Mouse (Mus musculus) cerebellum, adult 2 months (tissue): Measurements from ENCODE around the gene Myt1l. TPM values are rescaled to one million over a fixed set of nuclear protein-coding genes. Genes with fewer than 3 reads are reported as not detected.

Experiments
- DNase-seq, 2 experiments: peaks; one replicate each; pipeline ENCODE4 v3.0.0; 2021
- H3K27ac ChIP-seq: fragments of 200-500 bp; 2 replicates; pipeline ENCODE4 v1.5.1; 2012; ENCODE audit warnings: low read length, control low read depth, inconsistent platforms; ENCODE audit not compliant: insufficient read depth
- H3K27me3 ChIP-seq: fragments of 200-500 bp; 2 replicates; pipeline ENCODE4 v1.6.1; 2012; ENCODE audit warnings: inconsistent platforms, mild to moderate bottlenecking, low read length, moderate library complexity; ENCODE audit not compliant: control insufficient read depth, insufficient read depth
- H3K4me1 ChIP-seq: fragments of 200-500 bp; 2 replicates; pipeline ENCODE4 v1.6.1; 2011; ENCODE audit warnings: low read length; ENCODE audit not compliant: control insufficient read depth, insufficient read depth
- H3K4me3 ChIP-seq: fragments of 200-500 bp; replicated peaks from 2 replicates; pipeline ENCODE3; 2011; ENCODE audit warnings: mild to moderate bottlenecking, low read depth, low read length, control low read depth; ENCODE audit not compliant: insufficient read depth
- CTCF ChIP-seq: fragments of 200-500 bp; IDR thresholded peaks from 2 replicates; pipeline ENCODE4 v1.5.1; 2011; ENCODE audit warnings: low read depth, mild to moderate bottlenecking, control low read depth, low read length, moderate library complexity, borderline replicate concordance; ENCODE audit not compliant: insufficient read depth
- POLR2A ChIP-seq: fragments of 200-500 bp; IDR thresholded peaks from 2 replicates; pipeline ENCODE4 v1.6.1; 2011; ENCODE audit warnings: low read length, control low read depth, borderline replicate concordance; ENCODE audit not compliant: insufficient read depth
- WGBS: fragments of 180-500 bp; shearing (Covaris S2); methylation state at CpG from one replicate; pipeline ENCODE4 v1.1.7; 2018; 5-methylcytosine and 5-hydroxymethylcytosine counted together
- polyA plus RNA-seq: library from polyadenylated mRNA; depleted of rRNA; stranded (reverse); fragments of >200 nt; gene quantifications from 2 replicates; pipeline ENCODE4 v1.2.3, GENCODE M21; 2012

Gene Myt1l
- polyA plus RNA-seq, 1 experiment, result 43.8 TPM

DNA sequence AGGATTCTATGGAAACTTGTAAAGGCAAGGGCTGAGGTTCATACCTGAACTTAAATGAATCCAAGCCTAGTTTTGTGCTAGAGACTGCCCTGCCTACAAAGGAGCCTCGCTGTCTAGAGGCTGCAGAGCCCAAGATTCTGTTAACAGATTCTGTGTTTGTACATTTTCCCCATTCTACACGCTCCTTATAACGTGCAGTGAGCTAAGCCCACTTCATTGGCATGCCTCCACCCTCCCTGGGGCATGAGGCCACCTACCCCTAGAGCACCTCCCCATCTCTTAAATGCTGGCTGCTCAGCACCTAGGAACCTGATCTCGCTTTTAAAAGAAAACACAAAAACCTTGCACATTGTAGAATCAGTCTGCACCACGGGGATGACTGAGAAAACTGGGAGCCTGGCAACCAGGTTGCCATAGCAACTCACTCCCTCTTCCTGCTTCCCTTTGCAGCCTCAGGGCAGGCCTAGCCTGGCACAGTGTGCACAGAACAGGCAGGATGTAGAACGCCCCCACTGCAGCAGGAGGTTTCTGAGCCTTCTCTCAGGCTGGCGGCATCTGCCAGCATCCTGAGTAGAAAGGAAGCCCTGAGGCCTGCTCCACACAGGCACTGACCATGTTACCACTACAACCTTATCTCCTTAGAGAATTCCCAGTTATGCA, 344.1 kb downstream of the Myt1l start:
- WGBS, result 5% methylated on average over 7 of the region's 7 CpGs
- no peaks in the 10 kb centered on the region for H3K27me3 ChIP-seq
- H3K4me3 ChIP-seq, result no peak overlapping the region
- peak overlapping the region; percentile 86 for H3K27ac ChIP-seq
- peak; percentile 36; the same call in 1 of the 2 replicates for TF ChIP-seq POLR2A
- no peak for TF ChIP-seq CTCF
- DNase-seq, result peak; percentile 86 to 93
- H3K4me1 ChIP-seq, result peaks cover 35% of the 10 kb centered on the region

DNA sequence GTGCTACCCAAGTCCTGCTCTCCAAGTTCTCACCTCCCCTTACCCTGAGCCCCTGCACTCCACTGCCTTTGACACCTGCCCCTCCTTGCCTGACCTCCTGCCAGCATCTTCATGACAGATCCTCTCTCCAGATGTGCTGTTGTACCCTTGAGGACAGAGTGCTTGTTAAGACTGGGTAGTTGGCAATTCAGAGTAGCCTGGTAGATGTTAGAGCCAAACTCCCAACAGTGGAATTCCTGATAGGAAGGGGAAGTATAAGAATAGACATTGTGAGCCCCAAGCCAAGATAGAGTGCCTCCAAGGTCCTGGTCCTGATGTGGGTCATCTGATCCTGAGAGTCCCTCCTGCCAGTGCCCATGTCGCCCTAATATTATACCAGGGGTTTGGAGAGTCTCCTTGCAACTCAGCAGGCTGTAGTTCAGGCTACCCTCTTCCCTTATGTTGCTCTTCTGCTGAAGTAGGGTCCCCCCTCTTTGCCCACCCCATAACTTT, 345.1 kb downstream of the Myt1l start:
- peaks cover 38% of the 10 kb centered on the region for H3K4me1 ChIP-seq
- H3K27ac ChIP-seq, result peak overlapping the region; percentile 85
- no peak for DNase-seq
- TF ChIP-seq CTCF (no peak), POLR2A (no peak)
- no peak overlapping the region for H3K4me3 ChIP-seq
- 48% methylated on average over 1 of the region's 1 CpGs for WGBS
- no peaks in the 10 kb centered on the region for H3K27me3 ChIP-seq

DNA sequence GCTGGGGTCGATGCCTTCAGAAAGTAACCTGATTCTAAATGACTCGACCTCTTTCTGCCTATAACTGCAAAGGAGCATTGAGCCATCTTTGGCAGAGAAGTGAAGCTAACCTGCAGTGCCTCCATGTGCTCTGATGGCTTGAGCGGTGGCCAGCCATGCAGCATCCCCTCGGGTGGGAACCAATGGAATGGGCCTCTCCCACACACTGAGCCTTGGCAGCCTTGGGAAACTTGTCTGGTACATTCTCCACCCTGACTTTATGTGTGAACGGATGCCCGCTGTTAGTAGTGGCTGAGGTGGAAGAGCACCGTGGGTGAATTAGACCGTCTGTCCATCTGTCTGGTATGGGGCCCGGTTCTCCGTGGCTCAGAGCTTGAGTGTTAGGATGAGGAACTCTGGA, 349.8 kb downstream of the Myt1l start:
- H3K27ac ChIP-seq, result no peak overlapping the region
- peaks cover 39% of the 10 kb centered on the region for H3K4me1 ChIP-seq
- H3K27me3 ChIP-seq, result no peaks in the 10 kb centered on the region
- TF ChIP-seq CTCF (no peak), POLR2A (no peak)
- DNase-seq, result peak; percentile 69 to 81
- 14% methylated on average over 10 of the region's 10 CpGs for WGBS
- no peak overlapping the region for H3K4me3 ChIP-seq

DNA sequence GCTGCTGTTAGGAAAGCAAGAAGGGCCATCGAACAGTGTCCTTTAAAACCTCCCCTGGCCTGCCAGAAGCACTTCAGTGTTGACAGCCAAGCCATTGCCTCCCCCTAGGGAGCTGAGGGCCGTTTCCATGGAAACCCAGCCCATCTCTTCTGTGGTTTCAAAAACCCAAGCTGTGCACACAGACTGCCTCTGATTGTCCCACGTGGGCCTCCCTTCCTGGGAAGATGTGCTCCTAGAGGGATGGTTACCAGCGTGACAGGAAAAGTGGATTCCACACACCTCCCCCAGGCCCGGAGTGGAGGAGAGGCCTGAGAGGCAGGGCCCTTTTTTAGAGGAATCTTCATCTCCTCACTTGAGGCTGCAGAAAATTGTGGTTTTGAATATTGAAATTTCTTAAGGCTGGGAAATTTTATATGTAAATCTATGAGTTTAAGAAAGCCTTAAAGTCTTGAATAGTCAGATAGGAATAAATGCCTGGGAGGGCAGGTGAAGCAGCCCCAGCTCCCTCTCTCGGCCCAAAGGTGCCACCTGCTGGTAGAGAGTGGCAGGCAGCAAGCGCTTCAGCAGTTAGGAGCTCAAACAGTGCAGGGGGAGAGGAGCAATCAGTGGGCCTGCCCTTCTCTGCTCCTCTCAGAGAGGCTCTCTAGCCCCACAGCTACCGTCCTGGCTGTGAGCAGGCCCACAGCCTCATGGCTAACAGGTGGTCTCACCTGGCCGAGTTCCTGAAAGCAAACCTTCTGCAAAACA, 354.9 kb downstream of the Myt1l start:
- H3K27ac ChIP-seq, result peak overlapping the region; percentile 82

DNA sequence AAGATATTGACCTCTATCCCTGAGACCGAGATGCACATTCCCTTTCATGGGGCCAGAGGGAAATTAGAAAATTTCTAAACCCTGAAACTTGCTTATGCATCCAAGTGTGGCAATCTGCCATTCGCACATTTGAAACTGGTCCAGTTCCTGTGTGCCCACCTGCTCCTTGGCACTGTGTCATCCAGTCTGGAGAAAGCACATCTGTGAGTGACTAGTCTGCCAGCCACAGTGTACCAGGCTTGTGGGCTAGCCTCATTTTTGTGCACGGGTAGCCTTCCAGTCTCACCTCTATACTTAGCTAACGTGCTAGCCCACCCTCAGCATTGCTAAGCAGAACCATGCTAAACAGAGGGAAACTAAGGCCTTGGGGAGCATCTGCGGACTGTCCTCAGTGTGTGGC, 356.2 kb downstream of the Myt1l start:
- DNase-seq, result peak; percentile 76 to 78
- TF ChIP-seq POLR2A, result no peak
- TF ChIP-seq CTCF, result no peak
- no peak overlapping the region for H3K4me3 ChIP-seq
- peaks cover 28% of the 10 kb centered on the region for H3K4me1 ChIP-seq
- WGBS, result 31% methylated on average over 5 of the region's 5 CpGs
- no peaks in the 10 kb centered on the region for H3K27me3 ChIP-seq
- H3K27ac ChIP-seq, result peak overlapping the region; percentile 83

More for the DNA sequence above, 354.9 kb downstream of the Myt1l start:
- peaks cover 38% of the 10 kb centered on the region for H3K4me1 ChIP-seq
- no peaks in the 10 kb centered on the region for H3K27me3 ChIP-seq
- H3K4me3 ChIP-seq, result no peak overlapping the region
- TF ChIP-seq POLR2A (no peak), CTCF (peak; percentile 86)
- WGBS, result 5% methylated on average over 9 of the region's 9 CpGs
- peak; percentile 85 to 93 for DNase-seq

DNA sequence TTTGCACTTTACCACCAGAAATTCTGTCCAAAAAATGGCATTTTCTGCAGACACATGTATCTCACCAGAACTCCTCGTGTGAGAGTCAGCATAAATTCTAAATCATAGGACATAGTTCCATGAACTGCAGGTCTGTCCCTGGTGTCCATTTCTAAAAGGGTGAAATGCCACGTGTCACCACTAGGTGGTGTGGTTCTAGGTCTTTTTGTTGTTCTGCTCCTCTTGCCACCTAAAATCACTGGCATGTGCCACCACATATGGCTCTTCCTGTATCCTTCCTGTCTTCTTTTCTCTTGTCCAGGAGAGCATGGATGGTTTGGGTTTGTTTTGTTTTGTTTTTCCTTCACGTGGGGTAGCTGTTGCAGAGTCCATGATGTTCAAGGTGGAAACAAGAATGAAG, 366.5 kb downstream of the Myt1l start:
- 30% methylated on average over 3 of the region's 3 CpGs for WGBS
- Histone ChIP-seq H3K4me1 (no peaks in the 10 kb centered on the region), H3K27ac (no peak overlapping the region), H3K27me3 (no peaks in the 10 kb centered on the region), H3K4me3 (no peak overlapping the region)
- peak; percentile 52 to 56 for DNase-seq
- no peak for TF ChIP-seq POLR2A
- peak; percentile 57; the same call in 1 of the 2 replicates for TF ChIP-seq CTCF

DNA sequence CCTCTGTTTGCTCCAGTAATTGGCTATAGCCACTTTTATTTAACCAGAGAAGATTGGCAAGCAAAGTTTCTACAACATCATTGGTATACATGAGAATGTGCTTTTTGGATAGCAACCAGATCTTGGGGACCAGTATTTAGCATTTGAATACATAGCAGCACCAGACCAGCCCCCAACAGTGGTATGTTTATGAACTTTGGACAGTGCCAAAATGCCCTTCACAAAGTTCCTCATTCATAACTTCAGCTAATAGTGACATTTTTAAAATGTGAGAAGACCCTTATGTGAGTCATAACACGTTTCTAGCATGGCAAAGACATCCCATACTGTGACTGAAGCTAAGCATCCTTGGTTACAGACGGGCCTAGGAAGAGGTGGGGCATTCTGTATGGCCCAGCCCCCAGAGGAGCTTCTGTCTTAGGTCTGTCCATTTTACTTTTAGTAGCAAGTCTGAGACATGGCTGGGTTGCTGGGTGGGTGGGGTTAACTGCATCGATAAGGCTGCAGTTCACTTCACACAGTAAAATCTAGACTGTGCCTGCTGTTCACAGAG, 369.4 kb downstream of the Myt1l start:
- TF ChIP-seq POLR2A, result no peak
- no peak for TF ChIP-seq CTCF
- Histone ChIP-seq H3K27ac (no peak overlapping the region), H3K4me3 (no peak overlapping the region), H3K27me3 (no peaks in the 10 kb centered on the region), H3K4me1 (no peaks in the 10 kb centered on the region)
- DNase-seq, result no peak
- 49% methylated on average over 3 of the region's 3 CpGs for whole genome bisulfite sequencing
